Mouse (Mus musculus) gastrocnemius, adult 8-10 months (tissue): ENCODE measurements around the gene Tmem156. TPM values are rescaled to one million over a fixed set of nuclear protein-coding genes. Genes with fewer than 3 reads are reported as not detected.
"Not testable (repeated sequence)": the region's sequence is repeated elsewhere in the genome, so short reads cannot be mapped to it uniquely, and the experiment has no call there.

Experiments
- DNase-seq, 2 experiments: peaks; one replicate each; pipeline ENCODE4 v3.0.0; 2022; ENCODE audit warnings: low spot score in 2 of 2
- total RNA-seq, 4 experiments: library from RNA; stranded (reverse); gene quantifications; 2 replicates each; pipeline ENCODE4 v1.2.4; 2022

The Tmem156 gene
- under 1 TPM in 1 of 4 experiments, not detected in 3; 0.25 TPM for total RNA-seq

GRCm38 (mm10) chr5:65091921-65092320 lies at the start of gene Tmem156:
TSS of gene Tmem156 (minus strand) at chr5:65092132.
- no peak for DNase-seq

- DNase-seq, result no peak
Observed at GRCm38 (mm10) chr5:65141242-65141641, 49.3 kb upstream of the Tmem156 start.

- DNase-seq, result no peak
Observed at GRCm38 (mm10) chr5:65137073-65137472, 45.1 kb upstream of the Tmem156 start.

- DNase-seq, result no peak
Observed at GRCm38 (mm10) chr5:65136159-65136558, 44.2 kb upstream of the Tmem156 start.

GRCm38 (mm10) chr5:65131211-65131879 lies 39.4 kb upstream of the Tmem156 start:
- DNase-seq, result no peak

- DNase-seq, result no peak
Observed at GRCm38 (mm10) chr5:65130528-65131210, 38.7 kb upstream of the Tmem156 start.

GRCm38 (mm10) chr5:65128481-65128880 lies 36.5 kb upstream of the Tmem156 start:
- no peak for DNase-seq

- no peak for DNase-seq
Observed at GRCm38 (mm10) chr5:65126137-65126536, 34.2 kb upstream of the Tmem156 start.

GRCm38 (mm10) chr5:65122616-65123015 lies 30.7 kb upstream of the Tmem156 start:
- no peak for DNase-seq

GRCm38 (mm10) chr5:65119918-65120317 lies 28.0 kb upstream of the Tmem156 start:
- no peak for DNase-seq

GRCm38 (mm10) chr5:65119495-65119894 lies 27.6 kb upstream of the Tmem156 start:
- DNase-seq, result no peak

GRCm38 (mm10) chr5:65116789-65117188 lies 24.9 kb upstream of the Tmem156 start:
- no peak for DNase-seq

GRCm38 (mm10) chr5:65113323-65113722 lies 21.4 kb upstream of the Tmem156 start:
- no peak for DNase-seq

- DNase-seq, result not testable (repeated sequence)
Observed at GRCm38 (mm10) chr5:65112225-65112624, 20.3 kb upstream of the Tmem156 start.

GRCm38 (mm10) chr5:65107773-65108432 lies 16.0 kb upstream of the Tmem156 start:
- DNase-seq, result peak in 1 of 2 experiments; percentile 10

- DNase-seq, result peak; percentile 73 to 75
Observed at GRCm38 (mm10) chr5:65106876-65107772, 15.2 kb upstream of the Tmem156 start, which contains the start of gene Klhl5. TSS of gene Klhl5 (plus strand) at chr5:65107539.

GRCm38 (mm10) chr5:65102641-65103042 lies 10.7 kb upstream of the Tmem156 start:
- DNase-seq, result no peak

- no peak for DNase-seq
Observed at GRCm38 (mm10) chr5:65102026-65102640, 10.2 kb upstream of the Tmem156 start.

- no peak for DNase-seq
Observed at GRCm38 (mm10) chr5:65101621-65102020, 9.7 kb upstream of the Tmem156 start.

- no peak for DNase-seq
Observed at GRCm38 (mm10) chr5:65101209-65101608, 9.3 kb upstream of the Tmem156 start.

- DNase-seq, result no peak
Observed at GRCm38 (mm10) chr5:65100002-65100401, 8.1 kb upstream of the Tmem156 start.
